Mouse (Mus musculus): Measurements from ENCODE around the gene Clec4a4. TPM values are rescaled to one million over a fixed set of nuclear protein-coding genes. Genes with fewer than 3 reads are reported as not detected.

Gene Clec4a4
- polyA plus RNA-seq, 1 experiment from 2014 or later: not detected

Other genes with a start within 250 kb of the Clec4a4 start
- 12.2 and 13.0 TPM in 2 replicates for gene Slc2a3, start 188.7 kb upstream of the Clec4a4 start, polyA plus RNA-seq (2015; fragmentation: Nextera tagmentation; extraction: Ambion mirVana)
- gene Foxj2, start 170.5 kb upstream of the Clec4a4 start, polyA plus RNA-seq (2015; fragmentation: Nextera tagmentation; extraction: Ambion mirVana): 1.3 and 1.5 TPM in 2 replicates
- gene C3ar1, start 134.2 kb upstream of the Clec4a4 start, polyA plus RNA-seq (2015; fragmentation: Nextera tagmentation; extraction: Ambion mirVana): 0.99 and 1.1 TPM in 2 replicates
- 26.0 and 27.6 TPM in 2 replicates for gene Necap1, start 115.9 kb upstream of the Clec4a4 start, polyA plus RNA-seq (2015; fragmentation: Nextera tagmentation; extraction: Ambion mirVana)
- 6.4 and 6.5 TPM in 2 replicates for gene Clec4a1, start 68.5 kb upstream of the Clec4a4 start, polyA plus RNA-seq (2015; fragmentation: Nextera tagmentation; extraction: Ambion mirVana)
- gene Clec4a3, start 37.9 kb upstream of the Clec4a4 start, polyA plus RNA-seq (2015; fragmentation: Nextera tagmentation; extraction: Ambion mirVana): 6.5 and 6.9 TPM in 2 replicates
- gene Clec4b1, start 59.6 kb downstream of the Clec4a4 start, polyA plus RNA-seq (2015; fragmentation: Nextera tagmentation; extraction: Ambion mirVana): 0.35 TPM in 1 of 2 replicates, not detected in the other
- gene Clec4a2, start 116.1 kb downstream of the Clec4a4 start, polyA plus RNA-seq (2015; fragmentation: Nextera tagmentation; extraction: Ambion mirVana): 14.1 and 14.6 TPM in 2 replicates
- 0.22 and 0.45 TPM in 2 replicates for gene Clec4b2, start 182.5 kb downstream of the Clec4a4 start, polyA plus RNA-seq (2015; fragmentation: Nextera tagmentation; extraction: Ambion mirVana)
- 20.2 and 22.1 TPM in 2 replicates for gene Clec4n, start 239.5 kb downstream of the Clec4a4 start, polyA plus RNA-seq (2015; fragmentation: Nextera tagmentation; extraction: Ambion mirVana)